Mouse (Mus musculus): ENCODE results near the gene Hcrtr1.

Gene Hcrtr1

GRCm38 (mm10) chr4:130139214-130139492, at the start of gene Hcrtr1:
Gene Hcrtr1, minus strand, starts transcription at chr4:130139359.
- DNase-seq (ENCODE audit: low spot score in 2 of 2) = no peak

DNA sequence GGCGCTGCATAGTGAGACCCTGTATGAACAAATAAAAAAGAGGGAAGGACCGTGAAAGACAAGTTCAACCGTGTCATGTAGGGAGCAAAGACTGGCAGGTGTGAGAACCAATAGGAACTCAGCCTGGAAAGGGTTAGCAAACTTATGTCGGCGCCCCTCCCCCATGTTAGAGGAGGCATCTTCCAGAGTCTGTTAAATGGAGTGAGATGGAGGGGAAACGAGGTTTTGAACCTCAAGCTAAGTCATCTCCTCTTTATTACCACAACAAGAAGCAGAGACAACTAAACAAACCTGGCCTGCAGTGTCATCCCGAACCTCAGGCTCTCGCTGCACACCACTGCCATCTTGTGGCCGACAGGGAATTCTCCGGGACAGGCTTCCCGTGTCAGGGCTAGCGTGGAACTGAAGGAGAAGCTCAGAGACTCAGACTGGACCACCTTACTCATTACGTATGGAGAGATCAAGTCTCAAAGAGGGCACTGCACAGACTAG, 49.7 kb upstream of the Hcrtr1 start:
- peak; percentile 54 to 83 for DNase-seq (ENCODE audit: low spot score in 2 of 2)

DNA sequence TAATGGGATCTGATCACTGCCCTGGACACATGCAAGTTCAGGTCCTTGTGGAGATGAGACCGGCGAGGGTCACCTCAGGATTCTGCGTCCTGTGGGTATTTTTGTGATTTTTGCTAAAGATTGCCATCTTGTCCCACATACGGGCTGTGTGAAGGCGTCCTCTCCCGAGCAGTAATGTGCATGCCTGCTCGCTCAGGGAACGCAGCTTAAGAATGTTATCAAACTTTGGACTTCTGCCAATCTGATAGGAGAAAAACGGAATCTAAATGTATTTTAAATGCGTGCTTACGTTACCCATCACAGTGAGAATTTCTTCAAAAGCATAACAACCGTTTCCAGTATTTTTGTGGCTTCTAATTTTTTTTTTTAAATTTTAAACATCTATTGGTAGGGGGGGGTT, 47.7 kb upstream of the Hcrtr1 start:
- DNase-seq (ENCODE audit: low spot score in 2 of 2) = no peak

- no peak for DNase-seq (ENCODE audit: low spot score in 2 of 2)
These were observed 47.3 kb upstream of the Hcrtr1 start for GRCm38 (mm10) chr4:130186450-130186849.

DNA sequence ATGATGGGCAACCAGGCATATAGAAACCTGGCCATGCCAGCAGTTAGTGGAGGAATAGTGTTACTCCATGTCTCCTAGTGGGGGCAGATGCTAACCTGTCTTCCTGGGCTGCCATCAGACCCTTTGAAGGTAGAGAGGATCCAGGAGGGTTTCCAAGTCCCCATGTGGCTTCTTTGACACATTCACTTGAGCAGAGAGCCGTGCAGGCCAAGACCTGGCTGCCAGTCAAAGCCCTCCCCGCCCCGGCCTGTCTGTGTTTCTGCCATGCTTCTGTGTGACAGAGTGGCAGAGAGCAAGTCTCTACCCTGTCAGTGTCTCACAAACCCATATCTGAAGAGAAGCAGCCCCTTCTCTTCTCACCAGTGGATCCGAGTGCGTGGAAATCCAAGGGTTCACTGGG, 44.7 kb upstream of the Hcrtr1 start:
- no peak for DNase-seq (ENCODE audit: low spot score in 2 of 2)

DNA sequence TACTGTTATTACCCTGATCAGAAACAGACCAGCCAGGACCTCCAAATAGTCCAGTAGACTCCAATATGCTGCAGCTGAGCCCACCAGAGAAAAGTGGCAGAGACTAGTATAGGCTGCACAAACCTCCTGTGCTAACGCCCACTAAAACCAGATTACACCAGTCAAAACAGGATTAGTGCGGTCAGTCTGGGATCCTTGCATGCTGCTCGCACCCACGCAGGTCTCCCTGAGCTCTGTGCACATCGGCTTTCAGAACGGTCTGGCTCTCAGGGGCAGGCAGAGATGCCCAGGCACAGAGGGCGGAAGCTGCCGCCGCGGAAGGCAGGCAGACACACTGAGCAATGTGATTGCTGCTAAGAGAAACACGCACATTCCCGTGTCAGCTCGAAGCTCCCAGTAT, 43.9 kb upstream of the Hcrtr1 start:
- no peak for DNase-seq (ENCODE audit: low spot score in 2 of 2)

DNA sequence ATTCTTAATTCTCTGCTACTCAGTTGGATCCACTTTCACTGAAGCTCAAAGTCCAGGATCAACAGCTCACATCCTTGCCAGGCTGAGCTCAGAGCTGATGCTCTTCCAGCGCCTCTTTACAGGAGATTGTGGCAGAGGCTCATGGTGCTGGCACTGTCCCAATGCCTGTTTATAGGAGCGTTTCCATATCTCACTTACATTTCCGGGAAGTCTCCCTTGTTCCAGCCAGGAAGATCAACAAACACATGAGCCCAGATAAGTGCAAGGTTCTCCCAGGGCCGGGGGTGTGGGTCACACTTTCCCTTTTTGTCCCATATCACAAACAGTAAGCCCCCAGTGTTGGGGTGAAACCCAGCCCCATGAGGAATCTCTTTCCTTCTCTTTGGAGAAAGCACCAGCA, 42.7 kb upstream of the Hcrtr1 start:
- no peak for DNase-seq (ENCODE audit: low spot score in 2 of 2)

- no peak for DNase-seq (ENCODE audit: low spot score in 2 of 2)
These were observed 41.9 kb upstream of the Hcrtr1 start for GRCm38 (mm10) chr4:130180909-130181602.

- no peak for DNase-seq (ENCODE audit: low spot score in 2 of 2)
These were observed 40.7 kb upstream of the Hcrtr1 start for GRCm38 (mm10) chr4:130179876-130180275.

GRCm38 (mm10) chr4:130177536-130177935, 38.4 kb upstream of the Hcrtr1 start:
- no peak for DNase-seq (ENCODE audit: low spot score in 2 of 2)

DNA sequence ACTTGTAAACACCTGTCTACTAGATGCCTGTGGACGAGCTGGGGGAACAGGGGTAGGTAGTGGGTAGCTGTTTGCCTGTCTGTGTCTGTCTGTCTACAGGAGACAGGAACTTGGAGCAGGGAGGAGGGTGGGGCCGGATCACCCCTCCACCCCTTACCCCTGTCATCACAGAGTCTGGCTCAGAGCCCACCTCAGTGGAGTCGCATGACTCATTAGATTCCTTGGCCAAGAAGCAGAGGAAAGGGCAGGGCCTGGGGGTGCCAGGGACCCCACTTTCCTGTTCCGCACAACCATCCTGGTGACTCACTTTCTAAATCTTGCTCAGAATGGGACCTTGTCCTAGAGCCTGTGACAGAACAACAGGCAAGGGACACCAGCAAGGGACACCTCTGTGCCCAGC, 37.9 kb upstream of the Hcrtr1 start:
- no peak for DNase-seq (ENCODE audit: low spot score in 2 of 2)

DNA sequence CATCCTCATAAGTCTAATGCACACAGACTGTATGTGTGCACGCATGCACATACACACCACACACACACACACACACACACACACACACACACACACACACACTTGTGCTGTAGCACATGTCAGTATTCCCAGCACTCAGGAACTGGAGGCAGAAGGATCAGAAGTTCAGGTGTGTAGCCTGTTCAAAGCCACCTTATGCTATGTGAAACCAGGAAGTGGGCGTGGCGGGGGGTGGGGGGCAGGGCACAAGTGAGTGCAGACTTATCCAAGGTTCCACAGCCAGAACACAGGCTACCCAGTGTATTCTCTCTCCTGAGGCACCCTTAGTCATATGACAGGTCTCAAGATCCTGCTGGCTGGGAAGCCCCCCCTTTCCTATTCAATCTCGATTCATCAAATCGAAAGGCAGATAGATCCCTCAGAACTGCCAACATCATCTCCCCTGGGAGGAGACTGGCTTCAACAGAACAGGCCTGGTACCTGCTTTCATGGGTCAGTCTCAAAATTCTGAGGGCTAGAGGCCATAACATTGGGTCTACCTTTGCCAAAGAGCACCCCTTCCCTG, 37.1 kb upstream of the Hcrtr1 start:
- no peak for DNase-seq (ENCODE audit: low spot score in 2 of 2)

DNA sequence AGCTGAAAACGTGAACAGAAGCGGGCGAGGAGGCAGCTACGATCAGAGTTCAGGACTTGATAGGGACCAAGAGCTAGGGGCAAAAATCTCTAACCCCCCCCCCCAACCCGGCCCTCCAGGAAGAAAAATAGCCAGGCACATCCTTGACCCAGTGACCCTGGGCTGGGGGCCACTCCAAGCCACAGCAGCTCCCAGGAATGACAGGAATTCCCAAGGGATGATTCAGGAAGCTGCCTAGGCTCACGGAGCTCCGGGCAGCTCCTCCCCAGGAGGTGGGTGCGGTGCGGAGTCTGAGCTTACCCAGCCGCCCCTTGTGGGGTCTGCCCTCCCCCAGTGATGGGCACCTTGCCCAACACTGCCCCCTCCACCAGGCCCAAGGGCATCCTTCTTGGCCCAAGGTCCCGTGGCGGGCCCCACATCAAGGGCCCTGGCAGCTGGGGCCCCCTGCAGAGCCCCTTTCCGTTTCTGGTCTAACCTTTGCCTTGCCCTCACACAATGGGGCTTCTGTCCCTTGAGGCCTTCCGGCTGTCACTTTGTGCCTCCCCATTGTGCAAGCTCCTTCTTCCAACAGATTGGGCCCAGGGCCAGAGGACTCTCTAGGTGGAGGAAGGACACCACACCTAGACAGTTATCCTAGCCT, 36.0 kb upstream of the Hcrtr1 start, which contains the start of gene Tinagl1:
Gene Tinagl1, minus strand, starts transcription at position 51 of the 640 bp plus-strand sequence.
- no peak for DNase-seq (ENCODE audit: low spot score in 2 of 2)

- DNase-seq (ENCODE audit: low spot score in 2 of 2) = no peak
These were observed 35.3 kb upstream of the Hcrtr1 start for GRCm38 (mm10) chr4:130174335-130175031.

- DNase-seq (ENCODE audit: low spot score in 2 of 2) = no peak
These were observed 34.8 kb upstream of the Hcrtr1 start for GRCm38 (mm10) chr4:130173911-130174311.

DNA sequence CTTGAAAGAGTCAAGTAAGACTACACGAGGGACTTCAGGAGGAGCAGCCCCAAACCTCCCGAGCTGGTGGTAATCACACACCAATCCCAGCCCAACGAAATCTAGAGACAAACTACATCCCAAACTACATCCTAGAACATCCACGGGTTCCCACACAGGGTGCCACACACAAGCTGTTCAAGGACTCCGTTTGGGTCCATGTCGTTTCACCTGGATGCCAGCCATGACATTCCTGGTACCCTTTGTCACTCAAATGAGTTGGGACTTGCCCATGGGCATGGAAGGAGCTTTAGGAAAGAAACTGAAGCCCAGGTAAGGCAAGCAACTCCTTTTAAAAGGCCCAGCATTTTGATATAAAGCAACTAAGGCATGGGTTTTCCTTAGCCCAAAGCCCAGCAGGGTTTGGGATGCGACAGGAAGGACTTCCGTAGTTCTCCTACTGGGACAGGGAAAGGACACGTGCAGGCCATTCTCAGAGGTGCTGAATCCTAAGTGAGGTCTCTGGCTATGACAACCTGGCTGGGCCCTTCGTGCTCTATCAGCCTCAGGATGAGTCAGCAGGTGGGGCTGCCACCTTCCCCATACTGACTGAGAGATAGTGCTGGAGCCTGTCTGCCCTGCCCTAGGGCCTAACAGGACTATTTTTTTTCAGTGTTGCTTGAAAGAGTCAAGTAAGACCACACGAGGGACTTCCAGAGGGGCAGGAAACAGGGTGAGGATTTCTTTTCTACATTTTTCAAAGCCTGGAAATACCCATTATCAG, 34.1 kb upstream of the Hcrtr1 start:
- DNase-seq (ENCODE audit: low spot score in 2 of 2) = no peak

- DNase-seq (ENCODE audit: low spot score in 2 of 2) = no peak
These were observed 33.0 kb upstream of the Hcrtr1 start for GRCm38 (mm10) chr4:130171951-130172765.

GRCm38 (mm10) chr4:130170362-130170761, 31.2 kb upstream of the Hcrtr1 start:
- no peak for DNase-seq (ENCODE audit: low spot score in 2 of 2)

GRCm38 (mm10) chr4:130169411-130169971, 30.3 kb upstream of the Hcrtr1 start:
- DNase-seq (ENCODE audit: low spot score in 2 of 2) = no peak

Data from frontal cortex, postnatal 10 days (tissue).